Mouse (Mus musculus) kidney, postnatal 14 days (tissue): ENCODE measurements at regions not wholly inside any gene's neighbourhood (a gene's known extent, or its start where the extent isn't known, plus 50 kb on each side); places are given as distances from the start of the nearest gene placed in this dataset.

Experiments
- DNase-seq: peaks from one replicate; pipeline ENCODE4 v3.0.0; 2022; ENCODE audit warnings: mixed read lengths

- no peak for DNase-seq
These were observed 51.2 kb upstream of the Pja2 start for GRCm38 (mm10) chr17:64382894-64383293.

DNA sequence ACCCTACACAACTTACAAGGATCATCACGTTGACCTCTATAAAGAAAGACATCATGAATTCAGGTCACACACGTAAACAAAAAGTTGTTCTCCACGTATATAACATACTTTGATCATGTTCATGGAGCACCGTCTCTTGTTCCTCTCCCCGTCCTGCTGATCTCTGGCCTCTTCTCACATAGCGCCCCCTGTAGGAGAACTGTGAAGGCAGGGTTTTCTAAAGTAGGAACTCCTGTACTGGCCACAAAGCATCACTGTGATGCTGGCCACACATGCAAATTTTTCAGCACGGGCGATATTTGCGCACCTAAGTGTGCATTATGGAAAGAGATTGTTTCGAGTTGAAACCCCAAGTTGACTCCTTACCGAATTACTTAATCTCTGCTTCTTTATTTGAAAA, 51.9 kb upstream of the Pja2 start:
- no peak for DNase-seq

- no peak for DNase-seq
These were observed 58.6 kb upstream of the Pja2 start for GRCm38 (mm10) chr17:64390349-64390748.

DNA sequence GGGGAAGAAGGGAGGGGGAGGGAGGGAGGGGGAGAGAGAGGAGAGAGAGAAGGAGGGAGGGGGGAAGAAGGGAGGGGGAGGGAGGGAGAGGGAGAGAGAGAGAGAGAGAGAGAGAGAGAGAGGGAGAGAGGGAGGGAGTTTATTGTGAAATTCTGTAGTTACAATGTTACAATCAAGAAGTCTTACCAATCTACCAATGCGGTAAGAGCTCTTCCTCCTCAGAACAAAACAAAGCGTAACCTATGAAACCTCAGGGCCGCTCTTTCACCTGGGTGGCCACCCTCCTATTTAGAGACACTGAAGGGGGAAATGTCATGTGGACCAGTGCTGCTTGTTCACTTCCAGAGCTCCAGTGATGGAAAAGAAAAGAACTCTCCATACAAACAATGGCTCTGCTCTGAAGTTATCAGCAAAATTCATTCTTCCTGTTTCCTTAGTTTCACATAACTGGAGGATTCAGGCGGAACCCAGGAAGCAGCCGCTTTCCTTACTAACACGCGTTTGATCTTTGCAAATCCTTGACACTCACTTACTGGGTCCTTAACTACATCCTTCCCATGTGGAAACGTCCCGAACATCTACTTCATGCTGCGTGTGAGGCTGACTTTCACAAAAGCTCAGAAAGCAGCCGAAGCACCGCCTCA, 65.7 kb upstream of the Pja2 start:
- peak; percentile 26 for DNase-seq

DNA sequence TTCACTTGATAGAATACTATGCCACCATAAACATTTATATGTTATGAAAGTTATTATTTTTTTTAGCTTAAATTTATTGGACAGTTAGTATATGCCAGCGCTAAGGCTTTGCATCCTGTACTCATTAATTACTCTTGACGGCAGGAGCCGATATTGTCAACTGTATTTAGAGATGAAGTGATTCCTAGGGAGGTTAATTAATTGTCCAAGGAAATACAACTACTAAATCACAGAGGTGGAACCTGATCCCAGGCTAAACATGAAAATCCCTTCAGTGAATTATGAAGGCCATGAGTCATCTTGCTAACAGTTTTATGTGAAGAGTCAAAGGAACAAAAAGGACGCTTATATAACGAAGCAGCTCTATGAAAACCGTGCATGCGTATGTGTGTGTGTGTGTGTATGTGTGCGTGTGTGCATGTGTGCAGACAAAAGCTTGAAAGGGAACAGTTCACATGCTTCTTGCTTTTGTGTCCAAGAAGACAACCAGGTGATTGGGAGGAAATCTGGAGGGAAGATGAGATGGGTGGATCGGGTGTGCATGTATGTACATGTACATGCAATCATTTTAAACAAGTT, 66.5 kb upstream of the Pja2 start:
- DNase-seq, result peak; percentile 14

GRCm38 (mm10) chr17:64398708-64399107, 67.0 kb upstream of the Pja2 start:
- DNase-seq, result no peak

GRCm38 (mm10) chr17:64406742-64407254, 75.1 kb upstream of the Pja2 start:
- DNase-seq, result no peak

GRCm38 (mm10) chr17:64407255-64408011, 75.7 kb upstream of the Pja2 start:
- DNase-seq, result no peak

GRCm38 (mm10) chr17:64425811-64426210, 94.1 kb upstream of the Pja2 start:
- DNase-seq, result no peak

- DNase-seq, result no peak
These were observed 94.8 kb upstream of the Pja2 start for GRCm38 (mm10) chr17:64426536-64426935.

DNA sequence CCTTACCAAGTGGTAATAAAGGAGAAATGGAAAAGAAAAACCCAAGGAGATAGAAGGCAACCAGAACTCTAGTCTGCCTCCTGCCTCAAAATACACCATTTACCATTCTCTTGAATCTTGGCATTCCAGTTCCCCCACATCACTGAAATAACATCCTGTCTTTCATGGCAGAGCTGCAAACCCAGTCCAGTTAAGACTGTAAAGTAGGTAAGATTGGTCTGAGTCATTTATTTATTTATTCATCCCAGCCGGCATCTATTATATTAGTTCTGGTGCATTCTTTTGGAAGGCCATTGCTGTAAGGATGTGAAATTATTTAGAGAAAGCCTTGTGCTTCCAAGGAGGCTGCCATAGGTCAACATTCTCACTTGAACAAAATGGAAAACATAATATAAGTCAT, 107.9 kb upstream of the Pja2 start:
- no peak for DNase-seq

DNA sequence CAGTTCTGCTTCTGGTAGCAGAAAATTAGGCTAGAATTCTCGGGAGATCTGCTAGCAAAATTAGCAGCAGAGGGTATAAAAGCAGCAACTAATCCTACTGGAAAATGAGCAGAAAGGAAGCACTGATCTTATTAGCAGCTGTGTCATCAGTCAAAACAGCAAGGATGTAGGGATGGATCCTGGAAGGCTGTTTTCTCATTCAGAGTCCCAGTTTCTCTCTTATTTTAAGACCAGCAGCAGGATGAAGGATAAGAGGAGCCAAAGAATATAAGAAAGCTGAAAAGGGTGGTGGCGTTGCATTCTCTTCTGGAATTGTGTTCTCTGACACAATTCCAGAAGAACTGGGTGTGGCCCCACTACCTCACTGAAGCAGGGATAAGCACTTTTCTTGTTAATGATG, 123.0 kb upstream of the Pja2 start:
- no peak for DNase-seq

DNA sequence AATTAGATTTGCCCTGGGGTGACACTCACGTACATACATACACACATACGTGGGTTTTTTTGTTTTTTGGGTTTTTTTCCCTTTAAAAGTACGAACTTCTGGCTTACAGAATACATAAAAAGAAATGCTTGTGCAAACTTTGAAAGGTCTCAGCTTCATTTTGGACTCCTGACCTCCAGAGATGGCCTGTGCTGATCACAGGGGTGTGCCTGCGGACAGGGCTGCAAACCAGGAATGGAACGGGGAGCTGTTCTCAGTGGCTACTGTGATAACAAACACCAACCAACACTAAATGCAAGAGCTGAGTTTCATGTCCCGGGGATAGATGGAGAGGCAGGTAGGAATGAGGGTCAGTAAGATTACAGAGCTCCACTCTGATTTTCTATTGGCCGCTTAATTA, 134.3 kb upstream of the Man2a1 start:
- DNase-seq, result no peak

DNA sequence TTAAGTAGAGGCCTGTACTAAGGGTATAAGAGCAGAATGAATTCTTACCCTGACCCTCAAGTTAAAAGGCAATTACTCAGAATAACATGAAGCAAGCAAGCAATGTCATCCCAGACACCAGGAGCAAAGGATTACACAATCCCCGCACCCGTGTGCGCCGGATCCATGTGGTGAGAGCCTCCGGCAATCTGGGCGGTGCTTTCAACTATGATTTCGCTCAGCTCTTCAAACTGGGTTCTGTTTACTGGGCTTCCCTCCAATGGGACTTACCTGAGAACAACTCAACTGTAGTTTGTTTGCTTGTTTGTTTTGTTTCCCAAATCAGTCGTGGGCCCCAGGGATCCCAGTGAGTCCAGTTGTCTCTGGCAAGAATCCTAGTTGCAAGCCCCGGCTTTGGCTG, 133.8 kb upstream of the Man2a1 start:
- no peak for DNase-seq

GRCm38 (mm10) chr17:64467297-64467696, 133.2 kb upstream of the Man2a1 start:
- no peak for DNase-seq

GRCm38 (mm10) chr17:64469754-64470400, 130.7 kb upstream of the Man2a1 start:
- DNase-seq, result no peak

DNA sequence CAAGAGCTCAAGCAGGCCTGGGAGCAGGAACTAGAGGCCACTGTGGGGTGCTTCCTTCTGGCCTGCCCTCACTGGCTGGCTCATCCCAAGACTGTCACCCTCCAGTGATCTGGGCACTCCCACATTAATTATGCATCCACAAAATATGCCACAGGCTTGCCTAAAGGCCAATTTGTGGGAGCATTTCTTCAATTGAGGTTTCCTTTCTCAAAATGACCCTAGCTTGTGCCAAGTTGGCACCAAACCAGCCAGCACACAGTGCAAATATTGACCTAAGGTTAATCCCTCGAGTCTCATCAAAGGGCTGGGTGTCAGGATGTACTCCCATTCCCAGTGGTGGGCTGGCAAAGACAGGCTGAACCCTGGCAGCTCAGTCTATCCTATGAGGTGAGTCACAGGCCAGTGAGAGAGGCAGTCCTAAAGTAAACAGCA, 119.9 kb upstream of the Man2a1 start:
- DNase-seq, result peak; percentile 66

DNA sequence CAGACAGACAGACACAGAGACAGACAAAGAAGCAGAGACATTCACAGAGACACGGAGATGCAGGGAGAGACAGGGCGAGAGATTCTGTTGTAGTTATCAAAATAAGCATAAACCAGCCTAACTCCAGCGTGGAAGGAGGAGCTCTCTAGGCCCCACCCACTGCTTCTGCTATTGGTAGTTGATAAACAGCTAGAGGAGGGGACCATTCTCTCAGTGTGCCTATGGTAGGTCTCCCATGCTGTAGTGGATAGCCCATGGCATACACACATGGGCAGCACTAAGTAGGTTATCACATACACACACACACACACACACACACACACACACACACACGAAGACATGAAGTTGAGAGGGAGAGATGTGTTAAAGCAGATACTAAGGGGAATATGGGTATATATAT, 115.7 kb upstream of the Man2a1 start:
- no peak for DNase-seq

- DNase-seq, result no peak
These were observed 110.7 kb upstream of the Man2a1 start for GRCm38 (mm10) chr17:64489769-64490335.

DNA sequence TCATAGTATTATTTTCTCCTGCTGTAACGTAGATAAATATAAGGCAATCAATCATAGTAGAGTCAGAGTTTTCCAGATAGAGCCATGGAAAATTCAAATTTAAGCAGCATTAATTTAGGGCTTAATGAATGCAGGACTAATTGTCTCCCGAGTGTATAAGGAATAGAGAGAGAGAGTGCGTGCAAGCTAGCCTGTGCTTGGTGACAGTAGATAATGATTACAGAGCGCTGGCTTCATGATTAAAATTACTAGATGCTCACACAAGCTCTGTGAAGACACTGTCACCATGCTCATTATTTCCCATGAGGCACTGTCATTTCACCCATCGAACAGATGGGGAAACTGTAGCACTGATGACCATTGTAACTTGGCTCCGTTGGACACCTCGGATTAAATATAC, 109.9 kb upstream of the Man2a1 start:
- no peak for DNase-seq

DNA sequence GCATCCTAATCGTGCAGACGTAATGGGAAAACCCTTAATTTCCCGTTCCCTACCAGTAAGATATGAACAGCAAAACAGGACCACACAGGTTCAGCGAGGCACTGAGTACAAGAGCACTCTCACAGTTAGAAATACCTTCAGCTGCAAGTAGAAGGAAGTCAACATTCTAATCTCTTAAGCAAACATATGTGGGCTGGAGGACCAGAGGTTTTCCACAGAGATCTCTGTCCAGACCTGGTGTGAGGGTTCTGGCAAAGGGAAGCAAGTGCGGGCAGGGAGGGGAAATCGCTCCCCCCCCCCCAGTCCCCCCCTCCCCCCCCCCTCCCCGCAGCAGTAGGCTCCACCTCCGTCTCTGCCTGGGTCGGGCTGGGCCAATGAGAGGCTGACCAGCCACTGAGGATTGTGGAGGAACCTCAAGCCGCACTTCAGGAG, 108.6 kb upstream of the Man2a1 start:
- no peak for DNase-seq

DNA sequence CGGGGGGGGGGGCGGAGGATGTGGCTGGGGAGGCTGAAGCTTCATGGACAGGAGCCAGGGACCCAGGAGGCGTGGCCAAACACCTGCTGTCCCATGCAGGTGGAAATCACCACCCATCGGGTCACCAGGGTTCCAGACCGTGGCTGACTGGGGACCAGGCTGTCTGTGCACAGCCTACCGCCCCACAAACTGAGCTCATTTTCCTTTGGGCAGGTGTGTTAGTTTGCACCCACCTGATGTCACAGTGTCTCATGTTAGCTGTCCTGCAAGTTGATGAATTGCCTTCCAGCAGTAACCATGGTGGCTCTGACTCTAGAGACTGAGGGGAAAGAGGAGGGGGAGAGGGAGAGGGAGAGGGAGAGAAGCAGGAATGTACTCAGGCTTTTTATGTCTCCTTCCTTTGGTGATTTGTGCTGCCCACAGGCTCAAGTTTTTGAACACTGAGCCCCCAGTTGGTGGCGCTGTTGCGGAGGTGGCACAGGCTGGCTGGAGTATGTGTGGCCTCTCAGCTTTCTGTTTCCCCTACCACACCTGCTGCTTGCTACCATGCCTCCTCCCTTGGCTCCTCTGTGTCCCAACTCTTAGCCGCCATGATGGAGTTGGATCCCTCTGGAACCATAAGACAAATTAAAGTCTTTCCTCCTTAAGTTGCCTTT, 107.8 kb upstream of the Man2a1 start:
- DNase-seq, result no peak
